Mouse (Mus musculus) cortical plate, adult 2 months (tissue): ENCODE measurements around the gene Fam151a.

ENCODE experiments used
- CTCF ChIP-seq: fragments of 200-500 bp; IDR thresholded peaks from 2 replicates; pipeline ENCODE4 v1.5.1; 2011; ENCODE audit warnings: mild to moderate bottlenecking, control low read depth, low read length; ENCODE audit not compliant: insufficient read depth; ENCODE audit errors: extremely low read depth
- POLR2A ChIP-seq: fragments of 200-500 bp; IDR thresholded peaks from 2 replicates; pipeline ENCODE4 v1.6.1; 2011; ENCODE audit warnings: mild to moderate bottlenecking, low read length, control low read depth; ENCODE audit not compliant: insufficient read depth; ENCODE audit errors: extremely low read depth

DNA sequence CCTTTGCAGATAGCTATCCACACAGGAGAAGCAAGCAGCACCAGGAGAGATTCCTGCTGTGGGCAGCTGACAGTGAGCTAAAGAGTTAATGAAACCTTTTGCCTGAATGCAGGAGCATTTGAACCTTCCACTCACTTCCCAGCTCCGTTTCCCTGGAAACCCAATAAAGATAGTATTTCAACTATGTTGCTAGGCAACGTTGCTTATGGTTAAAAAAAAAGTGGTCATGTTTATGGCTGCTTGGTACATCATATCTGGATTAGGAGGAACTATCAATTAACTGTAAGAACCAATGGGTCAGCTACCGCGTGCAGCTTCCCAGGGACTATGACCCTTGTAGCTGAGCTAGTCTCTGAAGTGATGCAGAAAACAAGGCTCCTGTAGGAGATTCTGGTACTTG, 32.9 kb upstream of the Fam151a start:
- TF ChIP-seq CTCF (no peak), POLR2A (no peak)
